Mouse (Mus musculus): ENCODE measurements at regions not wholly inside any gene's neighbourhood (a gene's known extent, or its start where the extent isn't known, plus 50 kb on each side); places are given as distances from the start of the nearest gene placed in this dataset.

- TF ChIP-seq CTCF (IDR thresholded peaks at IDR 0.05; ENCODE audit: extremely low read depth, insufficient read length, insufficient replicate concordance, low read depth, low read length): no peak
- TF ChIP-seq POLR2A (IDR thresholded peaks at IDR 0.05; ENCODE audit: low read depth, low read length): no peak
These were observed 517.3 kb upstream of the Hsf2 start for GRCm38 (mm10) chr10:56968913-56969312.

All from small intestine, adult 2 months (tissue).